Mouse (Mus musculus) kidney, embryonic 14.5 days (tissue): ENCODE results near the gene Cyp20a1. TPM values are rescaled to one million over a fixed set of nuclear protein-coding genes. Genes with fewer than 3 reads are reported as not detected.

Experiments
- ATAC-seq: fragments of 200-750 bp; cut with Nextera tagmentation; 2 replicates; pipeline ENCODE4 v1.8.0; 2017; ENCODE audit warnings: moderate number of reproducible peaks, mild to moderate bottlenecking, moderate TSS enrichment, moderate library complexity; ENCODE audit not compliant: low FRiP score, low TSS enrichment
- H3K27ac ChIP-seq: fragments of 300-500 bp; sonication (generic); 2 replicates; pipeline ENCODE4 v1.5.1; 2014; ENCODE audit warnings: low read depth, mild to moderate bottlenecking, low read length, moderate library complexity, mixed read lengths
- H3K27me3 ChIP-seq: fragments of 300-500 bp; sonication (generic); 2 replicates; pipeline ENCODE4 v1.6.1; 2014; ENCODE audit warnings: mild to moderate bottlenecking, low read length; ENCODE audit not compliant: control insufficient read depth, insufficient read depth
- H3K36me3 ChIP-seq: fragments of 300-500 bp; sonication (generic); 2 replicates; pipeline ENCODE4 v1.6.1; 2014; ENCODE audit warnings: low read length, mixed read lengths; ENCODE audit not compliant: control insufficient read depth, insufficient read depth
- H3K4me1 ChIP-seq: fragments of 300-500 bp; sonication (generic); 2 replicates; pipeline ENCODE4 v1.6.1; 2014; ENCODE audit warnings: low read length, mixed read lengths; ENCODE audit not compliant: control insufficient read depth, insufficient read depth
- H3K4me2 ChIP-seq: fragments of 300-500 bp; sonication (generic); replicated peaks from 2 replicates; pipeline ENCODE4 v1.6.1; 2014; ENCODE audit warnings: low read depth, mild to moderate bottlenecking, low read length
- H3K4me3 ChIP-seq: fragments of 300-500 bp; sonication (generic); 2 replicates; pipeline ENCODE4 v1.5.1; 2014; ENCODE audit warnings: mild to moderate bottlenecking, low read length
- H3K9ac ChIP-seq: fragments of 300-500 bp; sonication (generic); 2 replicates; pipeline ENCODE4 v1.6.1; 2014; ENCODE audit warnings: low read depth, mild to moderate bottlenecking, low read length, moderate library complexity
- H3K9me3 ChIP-seq: fragments of 300-500 bp; sonication (generic); 2 replicates; pipeline ENCODE4 v1.6.1; 2016; ENCODE audit warnings: low read length; ENCODE audit not compliant: control insufficient read depth
- WGBS: fragments of 180-500 bp; shearing (Covaris S2); extraction: QIAGEN DNeasy Blood & Tissue Kit; methylation state at CpG from one replicate; pipeline ENCODE4 v1.1.7; 2014; 5-methylcytosine and 5-hydroxymethylcytosine counted together
- polyA plus RNA-seq: library from polyadenylated mRNA; unstranded; fragments of >200 nt; fragmentation: Nextera tagmentation; extraction: Ambion mirVana; gene quantifications from 2 replicates; pipeline ENCODE4 v1.2.1, GENCODE M21; 2014

The Cyp20a1 gene
- polyA plus RNA-seq: 14.9 and 22.2 TPM in 2 replicates

DNA sequence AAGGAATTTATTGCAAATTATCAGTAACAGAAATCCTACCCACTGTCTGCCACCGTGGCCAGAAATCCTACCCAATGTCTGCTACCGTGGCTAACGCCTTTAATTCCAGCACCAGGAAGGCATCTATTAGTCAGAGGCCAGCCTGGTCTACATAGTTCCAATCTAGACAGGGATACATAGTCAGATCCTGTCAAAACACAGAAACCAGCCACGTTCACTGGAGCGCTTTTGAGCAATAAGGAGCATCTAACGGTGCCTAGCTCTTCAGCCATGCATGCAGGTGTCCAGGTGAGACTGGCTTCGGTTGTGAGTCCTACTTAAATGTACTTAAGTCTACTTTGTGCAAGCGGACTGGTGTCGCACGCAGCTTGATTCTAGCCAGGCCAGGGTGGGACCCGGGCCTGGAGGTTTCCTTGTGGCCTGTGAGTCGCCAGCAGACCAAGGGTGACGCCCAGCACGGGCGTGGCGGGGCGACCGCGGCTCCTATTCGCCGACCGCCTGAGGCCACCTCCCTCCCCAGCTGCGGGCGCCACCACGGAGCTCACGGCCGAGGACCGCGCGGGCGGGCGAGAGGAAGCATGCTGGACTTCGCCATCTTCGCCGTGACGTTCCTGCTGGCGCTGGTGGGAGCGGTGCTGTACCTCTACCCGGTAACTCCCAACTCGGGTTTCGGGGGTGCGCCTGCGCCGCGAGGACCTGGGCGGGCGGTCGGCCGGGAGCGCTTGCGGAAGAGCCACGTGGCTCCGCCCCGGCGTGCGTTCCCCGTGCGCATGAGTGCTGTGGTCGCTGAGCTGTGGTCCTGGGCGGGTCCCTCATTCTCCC lies at the start of gene Cyp20a1:
Cyp20a1 (plus strand) TSS at position 516 of the 822 bp plus-strand sequence.
- Histone ChIP-seq H3K4me3 (peak within 1 kb of the TSS; percentile 59), H3K36me3 (no peaks in the 10 kb centered on the region), H3K9me3 (no peaks in the 10 kb centered on the region), H3K27ac (peak within 1 kb of the TSS; percentile 90), H3K9ac (peak within 1 kb of the TSS; percentile 65), H3K4me1 (peaks cover 6% of the 10 kb centered on the region), H3K4me2 (peak within 1 kb of the TSS; percentile 74), H3K27me3 (no peaks in the 10 kb centered on the region)
- peak; percentile 98 for ATAC-seq
- WGBS: 2% methylated on average over 58 of the region's 60 CpGs

DNA sequence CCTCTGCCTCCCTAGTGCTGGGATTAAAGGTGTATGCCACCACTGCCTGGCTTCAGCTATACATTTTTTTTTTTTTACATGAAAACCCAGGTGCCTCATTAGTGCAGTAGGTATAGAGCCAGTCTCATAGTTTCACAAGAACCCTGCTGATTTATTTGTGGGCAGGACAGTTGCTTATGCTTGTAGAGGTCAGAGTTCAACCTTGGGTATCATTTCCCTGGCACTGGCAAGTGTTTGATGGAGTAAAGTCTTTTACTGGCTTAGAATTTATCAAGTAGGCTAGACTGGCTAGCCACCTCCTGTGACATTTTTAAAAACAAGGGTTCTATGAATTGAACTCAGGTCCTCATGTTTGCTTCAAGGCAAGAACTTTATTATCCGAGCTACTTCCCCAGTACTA lies 49.2 kb upstream of the Cyp20a1 start:
- no peak for ATAC-seq
- H3K9me3 ChIP-seq: no peaks in the 10 kb centered on the region
- peaks cover 32% of the 10 kb centered on the region for H3K36me3 ChIP-seq
- H3K27me3 ChIP-seq: no peaks in the 10 kb centered on the region
- 78% methylated on average over 1 of the region's 1 CpGs for WGBS
- H3K4me3 ChIP-seq: no peak overlapping the region
- no peak overlapping the region for H3K9ac ChIP-seq
- no peaks in the 10 kb centered on the region for H3K4me1 ChIP-seq
- no peak overlapping the region for H3K4me2 ChIP-seq
- H3K27ac ChIP-seq: no peak overlapping the region

DNA sequence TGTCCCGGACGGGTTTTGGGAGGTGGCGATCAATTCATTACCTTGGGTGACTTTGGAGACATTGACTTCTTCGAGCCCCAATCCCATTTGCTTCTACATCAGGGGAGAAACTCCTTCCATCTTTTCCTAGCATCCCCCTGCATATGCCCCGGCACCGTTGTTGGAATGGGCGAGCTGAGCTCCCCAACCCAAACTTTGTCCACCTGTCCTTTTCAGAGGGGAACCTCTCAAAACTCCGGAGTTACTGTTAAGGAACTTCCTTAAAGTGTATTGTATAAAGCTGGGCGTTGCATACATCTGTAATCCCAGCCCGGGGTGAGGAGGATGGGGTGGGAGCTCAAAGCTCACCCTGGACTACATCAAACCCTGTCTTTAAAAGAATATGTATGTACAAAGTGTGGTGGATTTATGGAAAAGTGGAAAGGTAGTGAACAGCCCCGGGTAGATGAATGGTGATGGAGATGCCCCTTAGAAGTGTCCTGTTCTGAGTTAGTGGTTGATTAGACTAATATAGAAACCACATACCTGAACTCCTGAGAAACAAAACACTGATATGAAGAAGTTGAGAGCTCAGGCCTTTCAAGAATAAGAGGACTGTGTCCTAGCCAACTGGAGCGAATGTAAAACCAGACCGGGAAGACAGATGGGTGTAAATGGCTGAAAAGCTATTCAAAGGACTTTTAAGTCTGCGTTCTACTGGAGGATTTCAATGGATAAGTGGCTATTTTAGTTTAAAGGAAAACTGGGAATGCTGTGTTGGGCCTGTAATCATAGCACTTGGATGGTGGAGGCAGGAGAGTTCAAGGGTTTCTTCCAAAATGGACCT lies 720 bp downstream of the Cyp20a1 start:
- 15% methylated on average over 14 of the region's 14 CpGs for WGBS
- H3K4me1 ChIP-seq: peaks cover 6% of the 10 kb centered on the region
- no peaks in the 10 kb centered on the region for H3K9me3 ChIP-seq
- H3K4me3 ChIP-seq: peak overlapping the region; percentile 59
- ATAC-seq: no peak; the same call in 1 of the 2 replicates
- no peaks in the 10 kb centered on the region for H3K36me3 ChIP-seq
- H3K27me3 ChIP-seq: no peaks in the 10 kb centered on the region
- H3K9ac ChIP-seq: peak overlapping the region; percentile 65
- peak overlapping the region; percentile 90 for H3K27ac ChIP-seq
- peak overlapping the region; percentile 74 for H3K4me2 ChIP-seq

DNA sequence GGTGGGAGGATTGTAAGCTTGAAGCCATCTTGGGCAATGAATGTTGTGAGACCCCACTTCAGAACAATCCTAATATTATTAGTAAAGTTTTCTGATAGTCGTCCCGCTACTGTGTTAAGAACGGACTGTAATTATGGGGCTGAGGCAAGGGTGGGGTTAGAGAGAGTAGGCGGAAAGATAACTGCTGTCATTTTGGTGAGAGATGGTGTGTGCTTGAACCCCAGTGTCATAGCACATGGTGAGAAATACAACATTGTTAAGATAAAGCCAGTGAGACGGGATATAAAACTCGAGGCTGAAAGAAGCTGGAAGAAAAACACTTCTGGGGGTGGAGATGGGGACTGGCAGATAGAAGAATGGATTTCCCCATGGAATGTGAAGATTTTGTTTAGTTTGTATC lies 1.5 kb downstream of the Cyp20a1 start:
- H3K9ac ChIP-seq: no peak overlapping the region
- peak overlapping the region; percentile 74 for H3K4me2 ChIP-seq
- peaks cover 5% of the 10 kb centered on the region for H3K9me3 ChIP-seq
- H3K4me3 ChIP-seq: no peak overlapping the region; the same call in 1 of the 2 replicates
- H3K36me3 ChIP-seq: no peaks in the 10 kb centered on the region
- no peaks in the 10 kb centered on the region for H3K27me3 ChIP-seq
- H3K27ac ChIP-seq: no peak overlapping the region
- no peak for ATAC-seq
- peaks cover 6% of the 10 kb centered on the region for H3K4me1 ChIP-seq
- WGBS: 80% methylated on average over 6 of the region's 6 CpGs

DNA sequence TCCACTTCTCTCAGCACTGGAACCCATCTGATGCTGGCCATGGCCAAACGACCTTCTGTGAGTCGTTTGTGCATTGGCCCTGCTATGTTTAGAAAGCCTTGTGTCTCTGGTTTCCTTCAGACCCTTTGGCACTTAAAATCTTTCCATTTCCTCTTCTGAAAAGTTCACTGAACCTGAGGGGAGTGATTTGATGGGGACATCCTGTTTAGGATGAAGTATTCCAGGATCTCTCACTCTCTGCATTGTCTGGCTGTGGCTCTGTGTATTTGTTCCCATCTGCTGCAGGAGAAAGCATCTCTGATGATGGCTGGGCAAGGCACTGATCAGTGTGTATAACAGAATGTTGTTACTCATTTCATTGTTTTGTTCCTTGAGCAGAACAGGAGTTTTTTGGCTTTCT lies 2.6 kb downstream of the Cyp20a1 start:
- Histone ChIP-seq H3K4me1 (peaks cover 6% of the 10 kb centered on the region), H3K4me2 (no peak overlapping the region), H3K27me3 (no peaks in the 10 kb centered on the region), H3K9me3 (peaks cover 10% of the 10 kb centered on the region), H3K36me3 (no peaks in the 10 kb centered on the region), H3K4me3 (no peak overlapping the region), H3K27ac (no peak overlapping the region), H3K9ac (no peak overlapping the region)
- WGBS: 64% methylated on average over 2 of the region's 2 CpGs
- no peak for ATAC-seq

DNA sequence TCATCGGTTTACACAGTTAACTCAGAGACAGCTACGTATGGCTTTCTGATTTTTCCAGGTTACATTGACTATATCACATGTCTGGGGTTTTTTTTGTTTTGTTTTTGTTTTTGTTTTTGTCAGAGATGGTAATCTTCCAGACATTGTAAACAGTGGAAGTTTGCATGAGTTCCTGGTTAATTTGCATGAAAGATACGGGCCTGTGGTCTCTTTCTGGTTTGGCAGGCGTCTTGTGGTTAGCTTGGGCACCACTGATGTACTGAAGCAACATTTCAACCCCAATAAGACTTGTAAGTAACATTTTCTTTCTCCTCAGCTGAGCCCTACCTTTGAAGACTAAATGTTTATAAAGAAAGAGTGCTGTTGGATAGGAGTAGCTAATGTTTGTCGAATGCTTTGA lies 9.7 kb downstream of the Cyp20a1 start:
- no peaks in the 10 kb centered on the region for H3K27me3 ChIP-seq
- H3K4me3 ChIP-seq: no peak overlapping the region
- no peak overlapping the region for H3K4me2 ChIP-seq
- H3K4me1 ChIP-seq: no peaks in the 10 kb centered on the region
- H3K9ac ChIP-seq: no peak overlapping the region
- peaks cover 3% of the 10 kb centered on the region; the same call in 1 of the 2 replicates for H3K36me3 ChIP-seq
- H3K9me3 ChIP-seq: peaks cover 10% of the 10 kb centered on the region
- 94% methylated on average over 5 of the region's 5 CpGs for WGBS
- ATAC-seq: no peak
- H3K27ac ChIP-seq: no peak overlapping the region

DNA sequence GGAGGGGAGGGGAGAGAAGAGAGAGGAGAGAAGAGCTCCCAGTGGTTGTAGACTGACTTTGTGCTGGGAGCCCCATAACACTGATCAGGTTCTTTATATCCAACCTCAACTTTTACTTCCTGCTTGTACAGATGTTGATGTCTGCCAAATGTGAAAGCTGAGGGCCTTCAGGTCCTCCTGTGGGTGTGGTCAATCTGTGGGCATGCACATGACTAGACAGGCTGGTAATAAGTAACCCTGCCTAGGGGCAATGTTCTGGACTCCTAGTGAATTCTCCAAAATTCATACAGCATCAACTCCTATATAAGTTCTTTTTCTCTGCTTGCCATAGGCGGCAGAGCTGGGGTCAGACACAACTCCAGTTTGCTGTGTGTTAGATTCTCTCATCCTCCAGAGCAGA lies 18.5 kb downstream of the Cyp20a1 start:
- Histone ChIP-seq H3K4me3 (no peak overlapping the region), H3K36me3 (peaks cover 23% of the 10 kb centered on the region; the same call in 1 of the 2 replicates), H3K9ac (no peak overlapping the region), H3K4me2 (no peak overlapping the region), H3K4me1 (no peaks in the 10 kb centered on the region), H3K27me3 (no peaks in the 10 kb centered on the region), H3K27ac (no peak overlapping the region), H3K9me3 (no peaks in the 10 kb centered on the region)
- no peak for ATAC-seq
- WGBS: 96% methylated on average over 1 of the region's 1 CpGs

DNA sequence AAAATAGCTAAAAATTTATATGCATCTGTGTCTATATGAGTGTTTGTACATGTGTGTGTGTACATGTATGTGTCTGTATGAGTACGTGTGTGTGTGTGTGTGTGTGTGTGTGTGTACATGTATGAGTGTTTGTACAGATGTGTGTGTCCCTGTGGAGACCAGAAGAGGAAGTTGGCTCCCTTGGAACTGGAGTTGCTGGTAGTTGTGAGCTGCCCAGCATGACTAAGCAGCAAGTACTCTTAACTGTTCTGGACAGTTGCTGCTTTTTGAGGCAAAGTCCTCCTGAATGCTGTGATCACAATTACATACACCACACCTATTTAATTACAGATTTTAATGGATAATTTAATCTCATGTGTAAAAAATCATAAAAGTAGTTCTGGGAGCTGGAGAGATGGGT lies 33.4 kb downstream of the Cyp20a1 start:
- peaks cover 21% of the 10 kb centered on the region for H3K36me3 ChIP-seq
- H3K4me1 ChIP-seq: no peaks in the 10 kb centered on the region
- no peak overlapping the region for H3K4me2 ChIP-seq
- no peaks in the 10 kb centered on the region for H3K9me3 ChIP-seq
- ATAC-seq: no peak
- H3K27ac ChIP-seq: no peak overlapping the region
- WGBS: 82% methylated on average over 1 of the region's 1 CpGs
- H3K9ac ChIP-seq: no peak overlapping the region
- H3K27me3 ChIP-seq: no peaks in the 10 kb centered on the region
- no peak overlapping the region for H3K4me3 ChIP-seq

DNA sequence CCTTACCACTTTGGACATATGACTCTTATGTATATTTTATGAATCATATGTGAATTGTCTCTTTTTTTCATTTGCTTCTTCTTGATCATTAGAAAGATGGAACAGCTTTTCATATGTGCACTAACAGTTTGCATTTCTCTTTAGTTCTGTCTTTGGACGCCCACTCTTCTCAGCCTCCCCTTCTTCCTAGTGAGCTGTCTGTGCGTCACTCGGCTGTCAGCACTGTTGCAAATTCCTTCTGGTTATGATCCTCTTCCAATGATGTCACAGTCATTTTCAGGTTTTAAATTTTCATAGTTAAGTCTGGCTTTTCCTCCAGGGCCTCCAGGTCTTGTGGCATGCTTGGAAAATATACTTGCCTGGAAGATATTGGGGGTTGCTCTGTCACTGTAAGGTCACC lies 38.8 kb downstream of the Cyp20a1 start:
- Histone ChIP-seq H3K27ac (no peak overlapping the region), H3K9me3 (no peaks in the 10 kb centered on the region), H3K27me3 (no peaks in the 10 kb centered on the region), H3K36me3 (peaks cover 23% of the 10 kb centered on the region; the same call in 1 of the 2 replicates), H3K4me3 (no peak overlapping the region), H3K4me2 (no peak overlapping the region), H3K4me1 (no peaks in the 10 kb centered on the region), H3K9ac (no peak overlapping the region)
- ATAC-seq: no peak
- 94% methylated on average over 3 of the region's 3 CpGs for WGBS
